Mouse (Mus musculus) embryonic facial prominence, embryonic 12.5 days (tissue): ENCODE results near the gene Gdap1l1. TPM values are rescaled to one million over a fixed set of nuclear protein-coding genes. Genes with fewer than 3 reads are reported as not detected.
"Not testable (repeated sequence)": the region's sequence is repeated elsewhere in the genome, so short reads cannot be mapped to it uniquely, and the experiment has no call there.

Source experiments
- ATAC-seq: fragments of 200-750 bp; cut with Nextera tagmentation; 2 replicates; pipeline ENCODE4 v1.8.0; 2017; ENCODE audit not compliant: insufficient number of reproducible peaks, insufficient read depth, low FRiP score, low TSS enrichment
- H3K27ac ChIP-seq: fragments of 300-500 bp; sonication (generic); 2 replicates; pipeline ENCODE4 v1.5.1; 2016; ENCODE audit warnings: mild to moderate bottlenecking
- H3K27me3 ChIP-seq: fragments of 300-500 bp; sonication (generic); 2 replicates; pipeline ENCODE4 v1.6.1; 2016; ENCODE audit warnings: mild to moderate bottlenecking, moderate library complexity
- H3K36me3 ChIP-seq: fragments of 300-500 bp; sonication (generic); 2 replicates; pipeline ENCODE4 v1.6.1; 2016; ENCODE audit warnings: mild to moderate bottlenecking
- H3K4me1 ChIP-seq: fragments of 300-500 bp; sonication (generic); 2 replicates; pipeline ENCODE4 v1.6.1; 2016
- H3K4me2 ChIP-seq: fragments of 300-500 bp; sonication (generic); replicated peaks from 2 replicates; pipeline ENCODE4 v1.6.1; 2016; ENCODE audit warnings: mild to moderate bottlenecking, moderate library complexity
- H3K4me3 ChIP-seq: fragments of 300-500 bp; sonication (generic); 2 replicates; pipeline ENCODE4 v1.5.1; 2016; ENCODE audit warnings: mild to moderate bottlenecking
- H3K9ac ChIP-seq: fragments of 300-500 bp; sonication (generic); 2 replicates; pipeline ENCODE4 v1.6.1; 2016; ENCODE audit warnings: mild to moderate bottlenecking, moderate library complexity
- H3K9me3 ChIP-seq: fragments of 300-500 bp; sonication (generic); 2 replicates; pipeline ENCODE4 v1.6.1; 2016; ENCODE audit warnings: mild to moderate bottlenecking, moderate library complexity
- WGBS: fragments of 180-500 bp; shearing (Covaris S2); methylation state at CpG from one replicate; pipeline ENCODE4 v1.1.7; 2016; 5-methylcytosine and 5-hydroxymethylcytosine counted together
- polyA plus RNA-seq: library from polyadenylated mRNA; unstranded; fragments of >200 nt; fragmentation: Nextera tagmentation; extraction: Ambion mirVana; gene quantifications from 2 replicates; pipeline ENCODE4 v1.2.1, GENCODE M21; 2016

Gene Gdap1l1
- polyA plus RNA-seq, 1 experiment from 2014 or later, result 7.5 TPM

DNA sequence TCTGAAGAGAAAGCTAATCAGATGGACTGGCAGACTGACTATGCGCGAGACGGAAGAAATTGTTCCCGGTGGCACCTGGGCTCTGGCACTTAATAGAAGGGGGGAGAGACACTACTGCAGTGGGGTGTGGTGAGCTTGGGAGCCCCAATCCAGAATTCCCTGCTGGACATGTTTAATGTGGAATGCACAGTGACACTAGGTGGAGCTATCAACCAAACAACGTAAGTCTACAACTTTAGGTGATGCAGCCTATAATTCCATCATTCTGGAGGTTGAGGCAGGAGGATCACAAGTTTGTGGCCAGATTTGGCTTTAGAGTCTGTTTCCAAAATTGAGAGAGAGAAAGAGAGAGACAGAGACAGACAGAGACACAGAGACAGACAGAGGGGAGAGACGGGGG lies 14.5 kb downstream of the Gdap1l1 start:
- ATAC-seq, result no peak
- WGBS, result 90% methylated on average over 6 of the region's 6 CpGs
- H3K27ac ChIP-seq, result no peak overlapping the region
- H3K9me3 ChIP-seq, result no peaks in the 10 kb centered on the region
- H3K9ac ChIP-seq, result no peak overlapping the region
- H3K4me2 ChIP-seq, result no peak overlapping the region
- H3K4me3 ChIP-seq, result no peak overlapping the region
- H3K36me3 ChIP-seq, result no peaks in the 10 kb centered on the region
- no peaks in the 10 kb centered on the region for H3K27me3 ChIP-seq
- no peaks in the 10 kb centered on the region for H3K4me1 ChIP-seq

- no peaks in the 10 kb centered on the region for H3K9me3 ChIP-seq
- 89% methylated on average over 13 of the region's 13 CpGs for WGBS
- peaks cover 4% of the 10 kb centered on the region for H3K27me3 ChIP-seq
- ATAC-seq, result no peak
- H3K4me1 ChIP-seq, result no peaks in the 10 kb centered on the region
- no peak overlapping the region for H3K27ac ChIP-seq
- no peak overlapping the region for H3K9ac ChIP-seq
- no peak overlapping the region for H3K4me2 ChIP-seq
- no peak overlapping the region for H3K4me3 ChIP-seq
- no peaks in the 10 kb centered on the region for H3K36me3 ChIP-seq
Measured at GRCm38 (mm10) chr2:163453378-163453777, 15.1 kb downstream of the Gdap1l1 start.

DNA sequence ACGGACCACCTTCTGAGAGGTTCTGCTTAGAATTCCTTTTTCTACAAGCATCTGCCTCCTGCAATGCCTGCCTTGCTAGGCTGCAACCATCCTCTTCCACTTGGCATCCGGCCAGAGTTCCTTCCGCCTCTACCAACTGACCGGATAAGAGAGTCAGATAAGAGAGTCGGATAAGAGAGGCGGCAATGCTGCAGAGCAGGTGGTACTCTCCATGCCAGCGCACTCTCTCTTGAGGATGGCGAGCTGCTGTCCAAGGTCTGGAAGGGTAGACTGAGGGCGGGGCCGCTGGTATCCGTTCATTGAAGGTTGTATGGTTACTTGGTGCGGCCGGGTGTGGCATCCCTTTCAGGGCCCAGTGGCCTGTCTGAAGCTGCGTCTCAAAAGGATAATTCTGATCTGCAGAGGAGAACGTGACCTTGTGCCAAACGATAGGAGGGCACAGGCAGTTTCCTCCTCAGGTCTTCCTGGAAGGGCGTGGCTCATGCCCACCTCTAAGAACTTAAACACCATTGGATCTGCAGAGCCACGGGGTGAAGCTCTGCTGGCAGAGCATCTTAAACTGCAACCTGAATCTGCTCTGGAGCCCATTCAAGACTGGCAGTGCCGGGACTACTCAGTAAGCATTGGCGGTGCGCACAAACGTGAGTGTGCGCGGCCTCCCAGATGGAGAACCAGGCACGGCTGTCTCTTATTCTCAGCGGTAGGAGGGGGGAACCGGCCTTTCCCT lies 20.4 kb downstream of the Gdap1l1 start:
- H3K27ac ChIP-seq, result no peak overlapping the region
- 58% methylated on average over 27 of the region's 27 CpGs for WGBS
- peaks cover 21% of the 10 kb centered on the region for H3K27me3 ChIP-seq
- H3K9ac ChIP-seq, result no peak overlapping the region
- no peaks in the 10 kb centered on the region for H3K4me1 ChIP-seq
- no peaks in the 10 kb centered on the region for H3K9me3 ChIP-seq
- ATAC-seq, result no peak
- no peaks in the 10 kb centered on the region for H3K36me3 ChIP-seq
- no peak overlapping the region for H3K4me2 ChIP-seq
- no peak overlapping the region for H3K4me3 ChIP-seq

DNA sequence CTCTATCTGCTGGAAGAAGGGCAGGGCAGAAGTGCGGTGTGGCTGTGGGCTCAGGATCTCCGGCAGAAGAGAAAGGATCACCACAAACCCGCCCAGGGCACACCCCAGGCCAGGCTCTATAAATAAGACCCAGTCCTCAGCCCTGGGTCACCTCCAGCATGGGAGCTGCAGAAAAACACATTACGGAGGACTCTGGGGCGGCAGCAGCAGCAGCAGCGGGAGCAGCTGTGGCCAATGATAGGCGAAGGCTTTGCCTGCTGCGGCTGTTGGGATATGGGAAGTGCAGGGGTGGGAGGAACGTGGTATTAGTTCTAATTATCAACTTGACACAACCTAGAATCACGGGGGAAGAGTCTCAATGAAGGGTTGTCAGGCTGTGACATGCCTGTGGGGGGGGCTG lies 21.1 kb downstream of the Gdap1l1 start:
- 45% methylated on average over 10 of the region's 10 CpGs for WGBS

DNA sequence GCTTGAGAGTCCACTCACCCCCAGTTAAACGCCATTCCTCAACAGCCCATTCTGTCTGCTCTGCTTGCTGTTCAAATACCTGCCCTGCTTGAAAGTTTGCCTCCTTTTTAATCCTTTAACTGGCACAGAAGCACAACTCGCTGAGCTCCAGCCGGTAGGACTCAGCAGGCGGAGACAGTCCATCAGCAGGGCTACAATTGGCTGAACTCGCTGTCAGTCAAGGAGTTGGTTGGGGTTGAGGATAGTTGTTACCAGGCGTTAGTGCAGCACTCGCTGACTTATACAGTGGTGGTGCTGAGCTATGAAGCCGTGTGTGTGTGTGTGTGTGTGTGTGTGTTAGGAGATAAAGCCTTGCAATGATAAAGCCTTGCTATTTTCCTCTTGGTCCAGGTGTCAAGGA lies 22.3 kb downstream of the Gdap1l1 start:
- ATAC-seq, result no peak

More for the DNA sequence above, 21.1 kb downstream of the Gdap1l1 start:
- Histone ChIP-seq H3K36me3 (no peaks in the 10 kb centered on the region), H3K9me3 (no peaks in the 10 kb centered on the region), H3K4me1 (no peaks in the 10 kb centered on the region), H3K4me2 (no peak overlapping the region), H3K27ac (no peak overlapping the region), H3K9ac (no peak overlapping the region), H3K27me3 (peaks cover 21% of the 10 kb centered on the region), H3K4me3 (no peak overlapping the region)
- no peak for ATAC-seq

DNA sequence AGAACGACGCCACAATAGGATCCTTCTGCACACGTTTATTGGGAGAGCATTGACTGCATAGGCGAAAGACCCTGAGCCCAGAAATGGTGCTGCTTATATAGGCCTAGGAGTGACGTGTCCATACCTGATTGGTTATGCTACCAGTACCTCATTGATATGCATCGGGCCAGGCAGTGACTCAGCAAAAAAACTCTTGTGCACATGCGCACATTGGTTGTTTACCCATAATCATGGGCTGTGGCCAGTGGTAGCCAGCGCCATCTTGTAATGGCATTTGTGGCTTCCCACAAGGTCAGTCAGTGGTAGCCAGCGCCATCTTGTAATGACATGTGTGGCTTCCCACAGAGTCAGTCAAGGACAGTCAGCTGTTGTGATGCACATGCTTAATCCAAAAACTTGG lies 23.0 kb downstream of the Gdap1l1 start:
- not testable (repeated sequence) for H3K4me3 ChIP-seq, H3K9ac ChIP-seq, H3K4me1 ChIP-seq, H3K27ac ChIP-seq, H3K36me3 ChIP-seq, H3K4me2 ChIP-seq, H3K9me3 ChIP-seq, ATAC-seq
- H3K27me3 ChIP-seq, result peaks cover 21% of the 10 kb centered on the region
- WGBS, result 93% methylated on average over 9 of the region's 9 CpGs

More for the DNA sequence above, 22.3 kb downstream of the Gdap1l1 start:
- H3K9ac ChIP-seq, result no peak overlapping the region
- no peak overlapping the region for H3K27ac ChIP-seq
- H3K27me3 ChIP-seq, result peaks cover 21% of the 10 kb centered on the region
- no peaks in the 10 kb centered on the region for H3K36me3 ChIP-seq
- H3K4me3 ChIP-seq, result no peak overlapping the region
- no peaks in the 10 kb centered on the region for H3K9me3 ChIP-seq
- no peak overlapping the region for H3K4me2 ChIP-seq
- 87% methylated on average over 8 of the region's 8 CpGs for WGBS
- no peaks in the 10 kb centered on the region for H3K4me1 ChIP-seq

DNA sequence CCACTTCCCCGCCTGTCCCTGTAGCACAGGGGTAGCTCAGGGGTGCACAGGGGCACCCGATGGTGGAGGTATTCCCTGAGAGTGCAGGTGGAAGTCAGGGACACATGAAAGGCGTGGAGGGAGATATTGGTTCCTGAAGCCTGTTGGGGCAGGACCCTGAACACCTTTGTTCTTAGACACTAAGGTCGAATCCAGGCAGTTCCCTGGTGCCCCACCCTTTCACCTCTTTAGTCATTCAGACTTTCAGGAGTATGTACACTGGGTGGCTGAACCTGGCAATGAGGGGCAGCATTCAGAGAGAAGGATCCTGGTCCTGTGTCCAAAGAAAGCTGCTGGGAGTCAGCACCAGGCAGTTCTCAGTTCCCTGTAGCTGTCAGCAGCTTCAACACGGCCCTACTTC lies 24.1 kb downstream of the Gdap1l1 start:
- H3K27ac ChIP-seq, result no peak overlapping the region
- no peak overlapping the region for H3K9ac ChIP-seq
- no peaks in the 10 kb centered on the region for H3K9me3 ChIP-seq
- no peaks in the 10 kb centered on the region for H3K4me1 ChIP-seq
- 81% methylated on average over 5 of the region's 5 CpGs for WGBS
- ATAC-seq, result no peak
- H3K4me2 ChIP-seq, result no peak overlapping the region
- peaks cover 21% of the 10 kb centered on the region for H3K27me3 ChIP-seq
- no peak overlapping the region for H3K4me3 ChIP-seq
- H3K36me3 ChIP-seq, result no peaks in the 10 kb centered on the region

DNA sequence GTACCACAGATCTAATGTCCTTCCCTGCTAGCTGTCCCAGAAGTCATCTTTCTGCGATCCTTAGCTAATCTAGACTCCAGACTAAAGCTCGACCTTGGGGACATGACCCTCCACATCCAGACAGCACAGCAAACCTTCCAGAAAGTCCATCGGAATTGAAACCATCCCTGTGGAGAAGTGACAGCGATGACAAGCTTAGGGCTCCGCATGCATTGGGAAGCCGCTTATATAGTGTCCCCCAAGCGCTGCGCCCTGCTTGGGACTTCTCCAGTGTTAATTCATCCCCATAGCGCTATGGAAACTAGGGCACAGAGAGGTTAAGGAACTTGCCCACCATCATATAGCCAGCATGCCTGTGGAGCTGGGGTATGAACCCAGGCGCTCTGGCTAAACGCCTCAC lies 24.5 kb downstream of the Gdap1l1 start:
- Histone ChIP-seq H3K9me3 (no peaks in the 10 kb centered on the region), H3K4me3 (no peak overlapping the region), H3K9ac (no peak overlapping the region), H3K4me2 (no peak overlapping the region), H3K4me1 (no peaks in the 10 kb centered on the region), H3K27ac (no peak overlapping the region), H3K36me3 (no peaks in the 10 kb centered on the region), H3K27me3 (peaks cover 21% of the 10 kb centered on the region)
- ATAC-seq, result no peak
- 77% methylated on average over 11 of the region's 11 CpGs for WGBS

DNA sequence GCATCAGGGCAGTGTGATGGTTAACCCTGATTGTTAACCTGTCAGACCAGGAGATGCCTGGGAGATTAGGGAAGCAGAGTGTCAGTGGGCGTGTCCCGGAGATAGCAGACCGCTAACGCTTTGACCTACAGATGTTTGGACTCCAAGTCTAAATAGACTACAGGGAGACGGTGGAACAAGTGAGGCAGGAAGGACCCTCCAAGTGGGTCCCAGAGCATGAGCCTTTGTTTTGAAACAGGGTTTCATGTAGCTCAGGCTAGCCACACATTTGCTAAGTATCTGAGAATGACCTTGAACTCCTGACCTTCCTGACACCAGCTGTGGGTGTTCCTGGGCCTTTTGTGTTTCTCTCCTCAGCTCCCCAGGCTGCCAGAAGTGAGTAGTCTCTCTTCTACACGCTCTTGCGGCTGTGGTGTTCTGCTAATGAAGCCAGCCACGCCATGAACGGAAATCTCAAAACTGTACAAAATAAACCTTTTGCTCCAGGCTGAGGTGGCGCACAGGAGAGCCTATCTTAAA lies 25.0 kb downstream of the Gdap1l1 start:
- peaks cover 17% of the 10 kb centered on the region for H3K27me3 ChIP-seq
- no peak for ATAC-seq
- WGBS, result 70% methylated on average over 10 of the region's 10 CpGs

DNA sequence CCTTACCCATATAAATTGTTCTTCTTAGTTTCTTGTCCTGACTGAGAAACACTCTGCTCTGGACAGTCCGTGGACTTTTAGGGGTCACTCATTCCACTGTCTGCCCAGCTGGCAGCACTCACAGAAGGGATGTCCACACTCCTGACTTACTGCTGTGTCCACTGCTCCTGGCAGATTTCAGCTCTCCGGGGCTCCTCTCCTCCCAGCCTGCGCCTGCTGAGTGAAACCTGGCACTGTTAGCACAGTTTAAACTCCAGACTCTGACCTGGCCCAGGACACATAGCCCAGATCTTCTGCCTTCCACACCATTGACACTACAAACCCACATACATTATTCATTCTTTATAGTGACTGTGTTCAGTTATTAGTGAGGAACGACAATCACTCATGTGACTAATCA lies 25.7 kb downstream of the Gdap1l1 start:
- Histone ChIP-seq H3K36me3 (peaks cover 9% of the 10 kb centered on the region), H3K27ac (no peak overlapping the region), H3K4me2 (no peak overlapping the region), H3K9me3 (no peaks in the 10 kb centered on the region), H3K4me3 (no peak overlapping the region), H3K9ac (no peak overlapping the region), H3K27me3 (peaks cover 10% of the 10 kb centered on the region), H3K4me1 (no peaks in the 10 kb centered on the region)
- 73% methylated on average over 4 of the region's 4 CpGs for WGBS
- no peak for ATAC-seq

More for the DNA sequence above, 25.0 kb downstream of the Gdap1l1 start:
- H3K4me2 ChIP-seq, result no peak overlapping the region
- H3K27ac ChIP-seq, result no peak overlapping the region
- H3K4me3 ChIP-seq, result no peak overlapping the region
- H3K9ac ChIP-seq, result no peak overlapping the region
- no peaks in the 10 kb centered on the region for H3K9me3 ChIP-seq
- no peaks in the 10 kb centered on the region for H3K4me1 ChIP-seq
- H3K36me3 ChIP-seq, result peaks cover 2% of the 10 kb centered on the region; the same call in 1 of the 2 replicates

- Histone ChIP-seq H3K9ac (no peak overlapping the region), H3K9me3 (no peaks in the 10 kb centered on the region), H3K4me2 (no peak overlapping the region), H3K36me3 (peaks cover 14% of the 10 kb centered on the region), H3K27ac (no peak overlapping the region), H3K27me3 (peaks cover 5% of the 10 kb centered on the region), H3K4me1 (no peaks in the 10 kb centered on the region), H3K4me3 (no peak overlapping the region)
- WGBS, result 60% methylated on average over 6 of the region's 6 CpGs
- no peak for ATAC-seq
Measured at GRCm38 (mm10) chr2:163464562-163464961, 26.3 kb downstream of the Gdap1l1 start.

DNA sequence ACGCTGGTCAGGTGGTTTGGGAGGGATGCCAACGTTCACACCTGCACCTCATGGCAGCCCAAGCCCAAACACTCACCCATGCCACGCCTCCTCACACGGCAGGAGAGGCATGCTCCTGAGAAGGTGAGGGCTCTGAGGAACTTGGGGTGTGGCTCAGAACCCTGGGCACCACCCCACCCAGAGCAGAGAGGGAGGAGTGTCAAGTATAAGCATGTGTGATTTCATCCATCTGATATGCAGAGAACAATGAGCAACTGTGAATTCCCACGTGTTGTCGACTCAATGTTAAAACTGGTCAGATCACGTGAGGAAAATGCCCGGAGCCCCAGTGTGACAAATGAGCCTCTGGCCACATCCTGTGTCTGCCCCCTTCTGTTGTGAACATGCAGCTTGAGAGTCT lies 28.5 kb downstream of the Gdap1l1 start:
- Histone ChIP-seq H3K4me1 (peaks cover 8% of the 10 kb centered on the region; the same call in 1 of the 2 replicates), H3K9ac (no peak overlapping the region), H3K36me3 (peaks cover 18% of the 10 kb centered on the region), H3K4me2 (no peak overlapping the region), H3K27me3 (no peaks in the 10 kb centered on the region), H3K9me3 (no peaks in the 10 kb centered on the region), H3K4me3 (no peak overlapping the region), H3K27ac (no peak overlapping the region)
- ATAC-seq, result no peak
- 75% methylated on average over 8 of the region's 8 CpGs for WGBS
